In genomic region chr11:52397385-52397987, GRCm38 (mm10) we compare ENCODE assay signal across 8 mouse cellular contexts. TPM values are rescaled to one million over a fixed set of nuclear protein-coding genes. Genes with fewer than 3 reads are reported as not detected.
DNase-seq lines count a peak whose midpoint lies in the region; ATAC-seq lines count a peak whose summit lies in the region.

No protein-coding gene starts in this region.

- H3K4me1 ChIP-seq in forebrain, embryonic 10.5 days: peaks cover 25% of the 10 kb centered on the region; the same call in 1 of the 2 replicates
- H3K4me1 ChIP-seq in liver, embryonic 12.5 days: peaks cover 60% of the 10 kb centered on the region

- peak overlapping the region; percentile 98 for H3K27ac ChIP-seq in forebrain, embryonic 10.5 days
- H3K27ac ChIP-seq in liver, embryonic 12.5 days: peak overlapping the region; percentile 85; the same call in 1 of the 2 replicates

- H3K36me3 ChIP-seq in forebrain, embryonic 10.5 days (replicated peaks): peaks cover 30% of the 10 kb centered on the region
- peaks cover 9% of the 10 kb centered on the region for H3K36me3 ChIP-seq in liver, embryonic 12.5 days

- H3K4me3 ChIP-seq in forebrain, embryonic 10.5 days: peak overlapping the region; percentile 92
- H3K4me3 ChIP-seq in liver, embryonic 12.5 days: peak overlapping the region; percentile 96

- no peak for ATAC-seq in liver, embryonic 12.5 days

- peak overlapping the region; percentile 94; the same call in 1 of the 2 replicates for H3K9ac ChIP-seq in liver, embryonic 12.5 days

- DNase-seq in embryo, embryonic 10.5 days (ENCODE audit: low spot score): peak; percentile 30
- no peak for DNase-seq in embryo, embryonic 9.5 days (ENCODE audit: extremely low spot score)
- DNase-seq in 3T3-L1 (ENCODE audit: low read depth, low spot score): peak; percentile 54
- no peak for DNase-seq in forebrain, embryonic 10.5 days (ENCODE audit: extremely low spot score, low spot score)
- peak; percentile 34 for DNase-seq in retina, postnatal 1 day
- DNase-seq in cerebellum, adult 9-10 months: no peak
- DNase-seq in cerebellum, postnatal 4 days (ENCODE audit: low spot score in 2 of 2): no peak

- no peaks in the 10 kb centered on the region for H3K27me3 ChIP-seq in forebrain, embryonic 10.5 days (ENCODE audit: poor library complexity, severe bottlenecking)
- H3K27me3 ChIP-seq in liver, embryonic 12.5 days (replicated peaks): no peaks in the 10 kb centered on the region

- WGBS in forebrain, embryonic 10.5 days: 85% methylated on average over 4 of the region's 4 CpGs
- 75% methylated on average over 4 of the region's 4 CpGs for WGBS in liver, embryonic 12.5 days (ENCODE audit: insufficient replicate concordance)

- peaks cover 4% of the 10 kb centered on the region; the same call in 1 of the 2 replicates for H3K9me3 ChIP-seq in forebrain, embryonic 10.5 days
- H3K9me3 ChIP-seq in liver, embryonic 12.5 days (replicated peaks): no peaks in the 10 kb centered on the region

- H3K4me2 ChIP-seq in liver, embryonic 12.5 days: peak overlapping the region; percentile 83

RNA-seq across cellular contexts. Expression of gene 9530068E07Rik, which starts 1.3 kb away (rescaled TPM):
- polyA plus RNA-seq in forebrain, embryonic 10.5 days (2016; fragmentation: Nextera tagmentation; extraction: Ambion mirVana): 161 and 165 TPM in 2 replicates
- 72.5 and 76.4 TPM in 2 replicates for polyA plus RNA-seq in liver, embryonic 12.5 days (2016; fragmentation: Nextera tagmentation; extraction: Ambion mirVana)

RNA-seq across cellular contexts. Expression of gene Vdac1, which starts 36.8 kb away (rescaled TPM):
- polyA plus RNA-seq in forebrain, embryonic 10.5 days (2016; fragmentation: Nextera tagmentation; extraction: Ambion mirVana): 214 and 224 TPM in 2 replicates
- 156 and 159 TPM in 2 replicates for polyA plus RNA-seq in liver, embryonic 12.5 days (2016; fragmentation: Nextera tagmentation; extraction: Ambion mirVana)

Comparison
In these comparisons a context has a peak if more than half of its experiments do, and no peak if none do; other contexts are left out.
1. DNase-seq: peak in embryo, embryonic 10.5 days (single experiment), 3T3-L1 (single experiment) and retina, postnatal 1 day (single experiment); none in embryo, embryonic 9.5 days (single experiment), forebrain, embryonic 10.5 days (single experiment), cerebellum, adult 9-10 months (single experiment) and cerebellum, postnatal 4 days (0 of 2).